Mouse (Mus musculus): ENCODE data around the gene Fam172a. TPM values are rescaled to one million over a fixed set of nuclear protein-coding genes. Genes with fewer than 3 reads are reported as not detected.
A peak's percentile ranks its signal among the peaks of the same experiment; 100 is the strongest.
"Not testable (repeated sequence)": the region's sequence is repeated elsewhere in the genome, so short reads cannot be mapped to it uniquely, and the experiment has no call there.

The Fam172a gene
- total RNA-seq (2021), result 10 to 100 TPM; 35.6 to 35.8 TPM
- long read RNA-seq, experiment 1, transcript Fam172a-202 (9 exons, 2,242 nt), result minor isoform, 6 of 55 reads
- long read RNA-seq, experiment 1, transcript Fam172a-201 (10 exons, 3,892 nt), result major isoform, 18 of 55 reads
- long read RNA-seq, experiment 1, partial matches to known transcripts, result 7 of 55 reads
- long read RNA-seq, experiment 1, other reads (novel, unspliced or antisense), result 22 of 55 reads
- long read RNA-seq, experiment 2, transcript Fam172a-201 (10 exons, 3,892 nt), result major isoform, 23 of 62 reads
- long read RNA-seq, experiment 2, partial matches to known transcripts, result 11 of 62 reads
- long read RNA-seq, experiment 2, other reads (novel, unspliced or antisense), result 23 of 62 reads

DNA sequence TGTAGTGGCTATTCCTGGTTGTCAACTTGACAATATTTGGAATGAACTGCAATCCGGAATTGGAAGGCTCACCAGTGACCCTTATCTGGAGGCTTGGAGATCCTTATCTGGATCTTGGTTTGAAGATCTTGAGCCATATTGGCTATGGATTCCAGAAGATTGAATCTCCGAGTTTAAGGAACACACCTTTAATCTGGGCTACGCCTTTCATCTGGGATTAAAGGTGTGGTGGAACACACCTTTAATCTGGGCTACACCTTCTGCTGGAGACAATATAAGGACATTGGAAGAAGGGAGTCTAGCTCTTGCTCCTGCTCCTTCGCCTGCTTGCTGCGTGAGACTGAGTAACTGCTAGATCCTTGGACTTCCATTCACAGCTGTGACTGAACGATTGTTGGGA is at the start of gene Fam172a:
Fam172a (plus strand) TSS at position 301 of the 400 bp plus-strand sequence.
- intact Hi-C loops (cut with DNase I); H3K4me3 ChIP-seq; DNase-seq (ENCODE audit: extremely low spot score in 1 of 2, low spot score in 2 of 2); H3K27ac ChIP-seq: not testable (repeated sequence)

GRCm38 (mm10) chr13:77688651-77689050 is 13.2 kb upstream of the Fam172a start:
- no peak for TF ChIP-seq CTCF (IDR thresholded peaks at IDR 0.05)
- intact Hi-C loops (cut with DNase I), result no loop called here
- Histone ChIP-seq H3K27ac (no peak overlapping the region), H3K4me3 (no peak overlapping the region)
- no peak for DNase-seq (ENCODE audit: extremely low spot score in 1 of 2, low spot score in 2 of 2)

DNA sequence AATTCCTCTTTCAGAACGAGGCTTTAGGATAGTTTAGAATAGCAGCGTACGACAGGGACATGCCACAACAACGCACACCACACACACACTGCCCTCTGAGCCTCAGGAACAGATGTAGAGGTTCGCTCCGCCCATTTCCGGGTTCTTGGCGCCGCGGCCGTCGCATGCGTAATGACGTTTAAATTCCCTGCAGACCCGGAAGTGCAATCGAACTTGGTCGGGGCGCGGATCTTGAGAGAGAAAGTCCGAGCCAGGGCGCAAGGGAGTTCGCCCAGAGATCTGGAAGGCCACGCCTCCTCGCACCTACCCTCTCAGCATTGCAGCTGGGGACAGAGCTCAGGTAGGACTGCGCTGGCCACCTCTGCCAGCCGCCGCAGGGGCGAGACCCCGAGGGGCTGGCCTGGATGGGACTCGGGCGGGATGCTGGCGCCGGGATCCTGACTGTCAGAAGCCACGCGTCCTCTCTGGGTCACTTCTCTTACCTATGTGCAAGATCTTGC is 6.7 kb downstream of the Fam172a start:
- TF ChIP-seq CTCF (IDR thresholded peaks at IDR 0.05), result no peak
- intact Hi-C loops (cut with DNase I), result no loop called here
- DNase-seq (ENCODE audit: extremely low spot score in 1 of 2, low spot score in 2 of 2), result peak; percentile 91 to 93
- H3K4me3 ChIP-seq, result peak overlapping the region; percentile 100
- H3K27ac ChIP-seq, result peak overlapping the region; percentile 41

- intact Hi-C loops (cut with DNase I), result no loop called here
- no peak overlapping the region for H3K27ac ChIP-seq
- no peak for TF ChIP-seq CTCF (IDR thresholded peaks at IDR 0.05)
- no peak for DNase-seq (ENCODE audit: extremely low spot score in 1 of 2, low spot score in 2 of 2)
- H3K4me3 ChIP-seq, result no peak overlapping the region
Measured at GRCm38 (mm10) chr13:77717499-77717898, 15.7 kb downstream of the Fam172a start.

GRCm38 (mm10) chr13:77742822-77743221 is 41.0 kb downstream of the Fam172a start:
- intact Hi-C loops (cut with DNase I), result no loop called here
- no peak for DNase-seq (ENCODE audit: extremely low spot score in 1 of 2, low spot score in 2 of 2)
- no peak overlapping the region for H3K4me3 ChIP-seq
- H3K27ac ChIP-seq, result no peak overlapping the region
- no peak for TF ChIP-seq CTCF (IDR thresholded peaks at IDR 0.05)

- no peak for DNase-seq (ENCODE audit: extremely low spot score in 1 of 2, low spot score in 2 of 2)
- TF ChIP-seq CTCF (IDR thresholded peaks at IDR 0.05), result no peak
- H3K4me3 ChIP-seq, result no peak overlapping the region
- intact Hi-C loops (cut with DNase I), result no loop called here
- no peak overlapping the region for H3K27ac ChIP-seq
Measured at GRCm38 (mm10) chr13:77777606-77778005, 75.8 kb downstream of the Fam172a start.

- H3K4me3 ChIP-seq; H3K27ac ChIP-seq; DNase-seq (ENCODE audit: extremely low spot score in 1 of 2, low spot score in 2 of 2); intact Hi-C loops (cut with DNase I): not testable (repeated sequence)
Measured at GRCm38 (mm10) chr13:77807341-77807740, 105.5 kb downstream of the Fam172a start.

DNA sequence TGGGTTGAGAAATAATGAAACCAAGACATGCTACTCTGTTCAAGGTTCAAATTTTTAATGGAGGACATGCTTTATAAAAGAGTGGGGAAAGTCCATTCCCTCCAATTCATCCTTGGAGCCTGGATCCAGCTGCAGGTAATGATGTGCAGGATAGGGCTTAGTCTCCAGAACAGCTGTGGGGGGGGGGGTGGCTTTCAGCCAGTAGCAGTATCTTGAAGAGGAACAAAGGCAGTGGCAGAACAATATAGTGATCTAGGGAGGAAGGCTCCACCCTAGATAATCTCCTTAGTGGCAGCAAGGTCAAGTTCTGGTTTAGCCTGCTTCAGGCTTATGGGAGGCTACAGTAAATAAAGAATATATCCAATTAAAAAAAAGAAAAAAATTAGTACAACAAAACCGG is 108.6 kb downstream of the Fam172a start:
- no peak for DNase-seq (ENCODE audit: extremely low spot score in 1 of 2, low spot score in 2 of 2)
- Histone ChIP-seq H3K4me3 (no peak overlapping the region), H3K27ac (no peak overlapping the region)
- TF ChIP-seq CTCF (IDR thresholded peaks at IDR 0.05), result no peak
- intact Hi-C loops (cut with DNase I), result no loop called here

DNA sequence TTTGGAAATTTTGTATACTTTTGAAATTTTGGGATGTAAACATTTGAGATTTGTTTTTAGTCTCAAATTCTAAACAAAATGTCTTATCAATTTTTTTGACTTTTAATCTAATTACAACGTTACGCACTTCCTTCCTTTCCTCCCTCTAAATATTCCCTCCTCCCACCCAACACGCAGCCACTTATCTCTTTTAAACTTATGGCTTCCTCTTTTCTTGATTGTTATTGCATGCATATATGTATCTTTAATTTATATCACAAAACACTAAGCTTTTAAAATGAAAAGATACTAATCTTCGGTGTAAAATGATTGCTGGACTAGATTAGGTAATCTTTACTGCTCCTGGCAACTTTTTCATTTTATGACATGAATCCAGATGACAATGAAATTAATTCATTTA is 124.3 kb downstream of the Fam172a start:
- Histone ChIP-seq H3K4me3 (no peak overlapping the region), H3K27ac (no peak overlapping the region)
- intact Hi-C loops (cut with DNase I), result no loop called here
- no peak for DNase-seq (ENCODE audit: extremely low spot score in 1 of 2, low spot score in 2 of 2)
- no peak for TF ChIP-seq CTCF (IDR thresholded peaks at IDR 0.05)

GRCm38 (mm10) chr13:77843017-77843654 is 141.3 kb downstream of the Fam172a start:
- no peak overlapping the region for H3K27ac ChIP-seq
- no peak overlapping the region for H3K4me3 ChIP-seq
- DNase-seq (ENCODE audit: extremely low spot score in 1 of 2, low spot score in 2 of 2), result no peak
- intact Hi-C loops (cut with DNase I), result no loop called here
- no peak for TF ChIP-seq CTCF (IDR thresholded peaks at IDR 0.05)

DNA sequence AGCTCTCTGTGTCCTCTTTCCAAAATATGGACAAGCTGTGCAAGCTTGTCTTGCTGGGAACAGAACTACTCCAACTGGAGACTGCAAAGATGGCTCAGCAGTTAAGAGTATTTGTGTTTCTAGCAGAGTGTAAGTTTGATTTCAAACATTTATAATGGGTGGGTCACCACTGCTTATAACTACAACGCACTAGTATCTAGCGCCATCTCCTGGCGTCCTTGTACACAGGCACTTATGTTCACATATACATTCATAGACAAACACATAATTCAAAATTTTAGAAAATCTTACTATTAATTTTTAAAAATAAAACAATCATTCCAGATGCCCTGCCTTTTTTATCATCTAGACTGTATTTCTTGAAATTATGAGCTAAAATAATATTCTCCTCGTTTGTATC is 147.0 kb downstream of the Fam172a start:
- Histone ChIP-seq H3K27ac (no peak overlapping the region), H3K4me3 (no peak overlapping the region)
- TF ChIP-seq CTCF (IDR thresholded peaks at IDR 0.05), result peak; percentile 18
- DNase-seq (ENCODE audit: extremely low spot score in 1 of 2, low spot score in 2 of 2), result no peak
- intact Hi-C loops (cut with DNase I), result no loop called here

DNA sequence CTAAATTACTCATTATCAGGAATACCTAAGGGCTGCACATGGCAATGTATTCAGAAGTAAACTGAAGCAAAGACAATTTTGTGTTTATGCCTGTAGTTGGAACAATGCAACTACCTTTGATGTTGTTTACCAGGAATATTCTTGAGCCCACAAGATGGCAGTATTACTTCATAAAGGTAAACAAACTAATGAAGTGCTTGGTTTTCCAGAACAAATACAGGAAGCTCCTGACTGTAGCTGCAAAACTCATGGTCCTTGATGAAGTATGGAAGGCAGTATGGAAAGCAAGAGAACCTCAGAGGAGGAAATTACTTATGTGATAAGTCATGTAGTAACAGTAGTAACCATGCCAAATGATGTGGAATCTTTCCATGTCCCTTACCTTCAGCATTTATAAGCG is 163.0 kb downstream of the Fam172a start:
- H3K4me3 ChIP-seq, result no peak overlapping the region
- H3K27ac ChIP-seq, result no peak overlapping the region
- DNase-seq (ENCODE audit: extremely low spot score in 1 of 2, low spot score in 2 of 2), result no peak
- TF ChIP-seq CTCF (IDR thresholded peaks at IDR 0.05), result peak; percentile 49
- intact Hi-C loops (cut with DNase I), result no loop called here

All from left cerebral cortex, adult 2 months (tissue).